Mouse (Mus musculus) heart, embryonic 11.5 days (tissue): ENCODE results near the gene Dgkz. TPM values are rescaled to one million over a fixed set of nuclear protein-coding genes. Genes with fewer than 3 reads are reported as not detected.

Experiments used
- ATAC-seq: fragments of 200-750 bp; cut with Nextera tagmentation; replicated peaks from 2 replicates; pipeline ENCODE4 v1.8.0; 2017; ENCODE audit warnings: moderate library complexity; ENCODE audit not compliant: insufficient number of reproducible peaks, low FRiP score, low TSS enrichment
- H3K27ac ChIP-seq: fragments of 300-500 bp; sonication (generic); 2 replicates; pipeline ENCODE4 v1.5.1; 2014; ENCODE audit warnings: mild to moderate bottlenecking, low read depth, low read length
- H3K27me3 ChIP-seq: fragments of 300-500 bp; sonication (generic); 2 replicates; pipeline ENCODE4 v1.6.1; 2014; ENCODE audit warnings: mild to moderate bottlenecking, low read length, mixed read lengths; ENCODE audit not compliant: control insufficient read depth, insufficient read depth
- H3K36me3 ChIP-seq: fragments of 300-500 bp; sonication (generic); 2 replicates; pipeline ENCODE4 v1.6.1; 2014; ENCODE audit warnings: mild to moderate bottlenecking, low read length, moderate library complexity, mixed read lengths; ENCODE audit not compliant: control insufficient read depth, insufficient read depth
- H3K4me1 ChIP-seq: fragments of 300-500 bp; sonication (generic); 2 replicates; pipeline ENCODE4 v1.6.1; 2014; ENCODE audit warnings: low read length; ENCODE audit not compliant: control insufficient read depth, insufficient read depth
- H3K4me2 ChIP-seq: fragments of 300-500 bp; sonication (generic); 2 replicates; pipeline ENCODE4 v1.6.1; 2014; ENCODE audit warnings: mild to moderate bottlenecking, moderate library complexity
- H3K4me3 ChIP-seq: fragments of 300-500 bp; sonication (generic); 2 replicates; pipeline ENCODE4 v1.5.1; 2014; ENCODE audit warnings: low read depth, low read length
- H3K9ac ChIP-seq: fragments of 300-500 bp; sonication (generic); 2 replicates; pipeline ENCODE4 v1.6.1; 2014; ENCODE audit warnings: mild to moderate bottlenecking, low read depth, low read length, moderate library complexity
- H3K9me3 ChIP-seq: fragments of 300-500 bp; sonication (generic); replicated peaks from 2 replicates; pipeline ENCODE4 v1.6.1; 2016; ENCODE audit warnings: low read length; ENCODE audit not compliant: control insufficient read depth
- WGBS: fragments of 180-500 bp; shearing (Covaris S2); extraction: QIAGEN DNeasy Blood & Tissue Kit; methylation state at CpG from one replicate; pipeline ENCODE4 v1.1.7; 2014; ENCODE audit not compliant: insufficient replicate concordance; 5-methylcytosine and 5-hydroxymethylcytosine counted together
- polyA plus RNA-seq: library from polyadenylated mRNA; unstranded; fragments of >200 nt; fragmentation: Nextera tagmentation; extraction: Ambion mirVana; gene quantifications from 2 replicates; pipeline ENCODE4 v1.2.1, GENCODE M21; 2014

The Dgkz gene
- polyA plus RNA-seq, 1 experiment from 2014 or later = 42.1 TPM

- peaks cover 50% of the 10 kb centered on the region for H3K36me3 ChIP-seq
- no peak overlapping the region for H3K27ac ChIP-seq
- 87% methylated on average over 7 of the region's 7 CpGs for WGBS
- peaks cover 29% of the 10 kb centered on the region for H3K4me1 ChIP-seq
- H3K9ac ChIP-seq = no peak overlapping the region
- H3K27me3 ChIP-seq = no peaks in the 10 kb centered on the region
- H3K4me3 ChIP-seq = no peak overlapping the region
- H3K9me3 ChIP-seq = no peaks in the 10 kb centered on the region
- no peak for ATAC-seq
- no peak overlapping the region for H3K4me2 ChIP-seq
Observed at GRCm38 (mm10) chr2:91936154-91936553, 39.5 kb downstream of the Dgkz start.

GRCm38 (mm10) chr2:91934826-91935525 is 40.7 kb downstream of the Dgkz start:
- Histone ChIP-seq H3K36me3 (peaks cover 44% of the 10 kb centered on the region), H3K4me2 (no peak overlapping the region), H3K9me3 (no peaks in the 10 kb centered on the region), H3K9ac (no peak overlapping the region), H3K27me3 (no peaks in the 10 kb centered on the region), H3K4me3 (no peak overlapping the region), H3K4me1 (peaks cover 34% of the 10 kb centered on the region), H3K27ac (no peak overlapping the region)
- no peak for ATAC-seq
- 84% methylated on average over 9 of the region's 9 CpGs for WGBS

GRCm38 (mm10) chr2:91934016-91934415 is 41.6 kb downstream of the Dgkz start:
- Histone ChIP-seq H3K4me1 (peaks cover 34% of the 10 kb centered on the region), H3K4me2 (no peak overlapping the region), H3K27me3 (no peaks in the 10 kb centered on the region), H3K9me3 (no peaks in the 10 kb centered on the region), H3K36me3 (peaks cover 37% of the 10 kb centered on the region), H3K27ac (peak overlapping the region; percentile 96), H3K4me3 (no peak overlapping the region), H3K9ac (peak overlapping the region; percentile 10; the same call in 1 of the 2 replicates)
- WGBS = 11% methylated on average over 8 of the region's 8 CpGs
- ATAC-seq = no peak

- Histone ChIP-seq H3K27ac (peak overlapping the region; percentile 96), H3K4me3 (0 out of 2 replicates have a peak overlapping the region, but pooled peaks have one; percentile 6), H3K4me1 (peaks cover 34% of the 10 kb centered on the region)
Observed at GRCm38 (mm10) chr2:91933471-91933870, 42.2 kb downstream of the Dgkz start.

GRCm38 (mm10) chr2:91932737-91933350 is 42.8 kb downstream of the Dgkz start:
- ATAC-seq = peak; percentile 3; the same call in 1 of the 2 replicates

More at GRCm38 (mm10) chr2:91933471-91933870, 42.2 kb downstream of the Dgkz start:
- 27% methylated on average over 9 of the region's 9 CpGs for WGBS
- H3K27me3 ChIP-seq = peaks cover 1% of the 10 kb centered on the region; the same call in 1 of the 2 replicates
- H3K9me3 ChIP-seq = no peaks in the 10 kb centered on the region
- peaks cover 35% of the 10 kb centered on the region for H3K36me3 ChIP-seq
- no peak for ATAC-seq
- peak overlapping the region; percentile 12; the same call in 1 of the 2 replicates for H3K9ac ChIP-seq
- peak overlapping the region; percentile 83 for H3K4me2 ChIP-seq

GRCm38 (mm10) chr2:91932160-91932711 is 43.4 kb downstream of the Dgkz start, which contains the start of gene Mdk:
Gene Mdk (minus strand): TSS chr2:91932297.
- Histone ChIP-seq H3K4me3 (peak within 1 kb of the TSS; percentile 67), H3K4me1 (peaks cover 34% of the 10 kb centered on the region), H3K36me3 (peaks cover 24% of the 10 kb centered on the region), H3K4me2 (peak within 1 kb of the TSS; percentile 83), H3K27me3 (peaks cover 4% of the 10 kb centered on the region; the same call in 1 of the 2 replicates), H3K27ac (peak within 1 kb of the TSS; percentile 96), H3K9me3 (no peaks in the 10 kb centered on the region), H3K9ac (peak within 1 kb of the TSS; percentile 90)
- ATAC-seq = peak; percentile 43
- WGBS = under 1% methylated on average over 16 of the region's 16 CpGs

More at GRCm38 (mm10) chr2:91932737-91933350, 42.8 kb downstream of the Dgkz start:
- WGBS = 11% methylated on average over 6 of the region's 6 CpGs
- peak overlapping the region; percentile 83 for H3K4me2 ChIP-seq
- peaks cover 34% of the 10 kb centered on the region for H3K4me1 ChIP-seq
- H3K27me3 ChIP-seq = peaks cover 4% of the 10 kb centered on the region; the same call in 1 of the 2 replicates
- H3K27ac ChIP-seq = peak overlapping the region; percentile 96
- no peaks in the 10 kb centered on the region for H3K9me3 ChIP-seq
- H3K9ac ChIP-seq = peak overlapping the region; percentile 90
- peak overlapping the region; percentile 67 for H3K4me3 ChIP-seq
- H3K36me3 ChIP-seq = peaks cover 30% of the 10 kb centered on the region

- H3K27me3 ChIP-seq = peaks cover 4% of the 10 kb centered on the region; the same call in 1 of the 2 replicates
- H3K27ac ChIP-seq = peak overlapping the region; percentile 96
- peak overlapping the region; percentile 90 for H3K9ac ChIP-seq
- 1% methylated on average over 43 of the region's 50 CpGs for WGBS
- peak overlapping the region; percentile 67 for H3K4me3 ChIP-seq
- peaks cover 18% of the 10 kb centered on the region; the same call in 1 of the 2 replicates for H3K36me3 ChIP-seq
- peak; percentile 54 for ATAC-seq
- H3K9me3 ChIP-seq = no peaks in the 10 kb centered on the region
- H3K4me2 ChIP-seq = peak overlapping the region; percentile 83
- H3K4me1 ChIP-seq = peaks cover 34% of the 10 kb centered on the region
Observed at GRCm38 (mm10) chr2:91931328-91932159, 44.1 kb downstream of the Dgkz start.
